Mouse (Mus musculus): ENCODE data around the gene Apbb2. TPM values are rescaled to one million over a fixed set of nuclear protein-coding genes. Genes with fewer than 3 reads are reported as not detected.

The Apbb2 gene
- polyA plus RNA-seq, 1 experiment from 2014 or later = 29.3 TPM

DNA sequence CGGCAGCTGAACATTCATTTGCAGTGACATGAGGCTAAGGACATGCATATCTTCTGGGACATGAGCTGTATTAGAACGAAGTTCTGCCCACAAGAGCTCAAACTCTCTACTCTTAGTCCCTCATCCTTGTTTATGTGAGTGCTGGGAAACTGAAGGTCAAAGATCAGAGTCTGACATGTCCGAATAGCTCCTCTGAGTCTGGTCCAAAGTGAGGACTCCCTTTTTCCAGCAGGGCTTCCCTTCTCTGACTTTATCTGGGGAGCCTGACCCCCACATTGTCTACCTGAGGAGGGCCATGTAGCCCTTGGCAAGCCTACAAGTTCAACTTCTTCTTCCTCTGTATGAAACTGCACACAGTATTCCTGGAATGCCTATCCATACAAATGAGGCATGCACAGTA, 264.7 kb downstream of the Apbb2 start:
- H3K4me2 ChIP-seq = no peak overlapping the region
- 65% methylated on average over 3 of the region's 3 CpGs for WGBS
- H3K27me3 ChIP-seq (replicated peaks) = no peaks in the 10 kb centered on the region
- no peak overlapping the region for H3K27ac ChIP-seq (replicated peaks)
- 0 out of 2 replicates have a peak, but pooled peaks cover 7% of the 10 kb centered on the region for H3K9me3 ChIP-seq
- peaks cover 22% of the 10 kb centered on the region for H3K4me1 ChIP-seq
- H3K36me3 ChIP-seq = peaks cover 19% of the 10 kb centered on the region
- H3K9ac ChIP-seq = no peak overlapping the region
- ATAC-seq (ENCODE audit: extremely low read depth, insufficient number of reproducible peaks, low FRiP score, low TSS enrichment) = no peak
- no peak overlapping the region for H3K4me3 ChIP-seq

DNA sequence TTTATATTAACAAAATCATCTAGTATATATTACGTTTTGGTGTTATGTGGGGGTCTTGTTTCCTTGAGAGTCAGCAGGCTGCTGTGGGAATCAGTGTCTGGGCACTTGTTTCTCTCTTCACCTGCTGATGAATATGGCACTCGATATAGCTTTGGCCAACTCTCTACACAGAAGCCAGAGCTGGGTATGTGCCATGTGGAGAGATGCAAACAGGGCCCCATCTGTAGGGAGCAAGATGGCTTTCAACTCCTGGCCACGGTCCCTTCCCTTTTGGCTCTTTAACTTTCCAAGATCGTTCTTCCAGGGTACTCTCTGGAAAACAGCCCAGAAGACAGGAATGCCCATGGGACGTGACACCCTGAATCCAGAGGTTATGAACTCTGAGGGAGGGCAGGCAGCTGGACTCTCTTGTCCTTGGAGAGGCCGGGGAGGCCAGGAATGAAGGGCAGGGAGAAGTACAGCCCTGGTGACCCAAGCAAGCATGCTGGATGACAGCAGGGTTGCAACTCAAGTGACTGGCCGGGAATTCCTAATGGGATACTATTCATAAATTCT, 266.7 kb downstream of the Apbb2 start:
- Histone ChIP-seq H3K9ac (no peak overlapping the region), H3K4me2 (no peak overlapping the region), H3K27me3 (replicated peaks) (no peaks in the 10 kb centered on the region), H3K4me3 (no peak overlapping the region), H3K27ac (replicated peaks) (no peak overlapping the region), H3K9me3 (0 out of 2 replicates have a peak, but pooled peaks cover 7% of the 10 kb centered on the region), H3K36me3 (peaks cover 19% of the 10 kb centered on the region), H3K4me1 (peaks cover 22% of the 10 kb centered on the region)
- ATAC-seq (ENCODE audit: extremely low read depth, insufficient number of reproducible peaks, low FRiP score, low TSS enrichment) = no peak
- 72% methylated on average over 7 of the region's 7 CpGs for WGBS

DNA sequence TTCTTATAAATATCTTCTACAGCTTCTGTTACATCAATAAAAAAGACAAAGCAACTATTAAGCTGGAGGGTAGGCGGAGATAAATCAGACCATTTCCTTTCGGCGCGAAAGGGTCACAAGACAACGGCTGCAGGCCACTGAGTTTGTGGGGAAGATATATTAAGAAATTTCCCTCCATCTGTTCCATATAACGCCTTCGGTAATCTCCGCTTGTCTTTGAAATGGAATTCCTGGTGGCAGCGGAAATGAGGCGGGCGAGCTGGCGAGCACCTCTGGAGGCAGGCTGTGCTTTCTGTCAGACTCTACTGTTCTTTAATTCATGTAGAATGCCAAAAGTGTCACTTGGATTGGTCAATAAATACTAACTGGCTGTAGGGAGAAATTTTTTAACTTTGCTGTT, 267.5 kb downstream of the Apbb2 start:
- Histone ChIP-seq H3K27ac (replicated peaks) (no peak overlapping the region), H3K9ac (no peak overlapping the region), H3K4me3 (no peak overlapping the region), H3K9me3 (0 out of 2 replicates have a peak, but pooled peaks cover 7% of the 10 kb centered on the region), H3K36me3 (peaks cover 20% of the 10 kb centered on the region), H3K4me1 (peaks cover 22% of the 10 kb centered on the region), H3K27me3 (replicated peaks) (no peaks in the 10 kb centered on the region), H3K4me2 (peak overlapping the region; percentile 30)
- ATAC-seq (ENCODE audit: extremely low read depth, insufficient number of reproducible peaks, low FRiP score, low TSS enrichment) = no peak
- 62% methylated on average over 12 of the region's 12 CpGs for WGBS

DNA sequence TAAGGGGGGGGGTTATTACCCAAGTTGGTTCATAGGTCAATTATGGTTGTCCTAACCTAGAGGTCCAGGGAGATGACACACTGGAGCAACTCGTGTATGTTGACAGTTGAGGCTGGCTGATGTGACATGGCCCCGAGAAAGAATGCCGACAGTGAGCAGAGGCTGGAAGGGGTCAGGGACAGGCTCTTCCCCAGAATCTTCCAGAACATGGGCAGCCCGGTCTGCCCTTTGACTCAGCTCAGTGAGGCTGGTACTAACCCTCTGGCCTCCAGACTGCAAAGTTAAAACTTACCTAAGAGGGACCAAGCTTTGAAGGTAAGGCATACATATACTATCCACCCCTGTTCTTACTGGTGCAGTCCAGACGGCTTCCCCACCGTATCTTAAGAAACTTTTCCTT, 268.0 kb downstream of the Apbb2 start:
- Histone ChIP-seq H3K4me1 (peaks cover 22% of the 10 kb centered on the region), H3K9me3 (0 out of 2 replicates have a peak, but pooled peaks cover 4% of the 10 kb centered on the region), H3K9ac (no peak overlapping the region), H3K4me3 (no peak overlapping the region), H3K27me3 (replicated peaks) (no peaks in the 10 kb centered on the region), H3K4me2 (peak overlapping the region; percentile 30), H3K36me3 (peaks cover 16% of the 10 kb centered on the region), H3K27ac (replicated peaks) (no peak overlapping the region)
- no peak for ATAC-seq (ENCODE audit: extremely low read depth, insufficient number of reproducible peaks, low FRiP score, low TSS enrichment)
- WGBS = 68% methylated on average over 6 of the region's 6 CpGs

DNA sequence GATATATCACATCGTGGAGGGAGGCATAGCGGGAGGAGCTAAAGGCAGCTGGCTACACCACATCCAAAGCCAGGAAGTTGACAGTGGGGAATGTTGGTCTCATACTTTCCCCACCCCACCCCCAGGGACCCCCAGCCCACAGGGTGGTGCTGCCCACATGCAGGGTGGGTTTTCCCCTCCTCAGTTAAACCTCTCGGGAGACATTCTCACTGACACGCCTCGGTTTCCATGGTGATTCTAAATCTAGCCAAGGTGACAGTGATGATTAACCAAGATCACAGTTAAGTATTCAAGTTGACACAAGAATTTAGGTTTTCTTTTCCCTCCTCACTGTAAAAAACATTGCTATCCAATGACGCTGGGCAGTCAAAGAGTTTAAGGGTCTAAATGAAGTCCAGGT, 270.2 kb downstream of the Apbb2 start:
- no peaks in the 10 kb centered on the region for H3K27me3 ChIP-seq (replicated peaks)
- WGBS = 76% methylated on average over 6 of the region's 6 CpGs
- H3K4me3 ChIP-seq = no peak overlapping the region
- H3K4me1 ChIP-seq = peaks cover 18% of the 10 kb centered on the region
- ATAC-seq (ENCODE audit: extremely low read depth, insufficient number of reproducible peaks, low FRiP score, low TSS enrichment) = no peak
- H3K9me3 ChIP-seq = no peaks in the 10 kb centered on the region
- peaks cover 9% of the 10 kb centered on the region for H3K36me3 ChIP-seq
- H3K4me2 ChIP-seq = no peak overlapping the region
- no peak overlapping the region for H3K27ac ChIP-seq (replicated peaks)
- H3K9ac ChIP-seq = no peak overlapping the region

DNA sequence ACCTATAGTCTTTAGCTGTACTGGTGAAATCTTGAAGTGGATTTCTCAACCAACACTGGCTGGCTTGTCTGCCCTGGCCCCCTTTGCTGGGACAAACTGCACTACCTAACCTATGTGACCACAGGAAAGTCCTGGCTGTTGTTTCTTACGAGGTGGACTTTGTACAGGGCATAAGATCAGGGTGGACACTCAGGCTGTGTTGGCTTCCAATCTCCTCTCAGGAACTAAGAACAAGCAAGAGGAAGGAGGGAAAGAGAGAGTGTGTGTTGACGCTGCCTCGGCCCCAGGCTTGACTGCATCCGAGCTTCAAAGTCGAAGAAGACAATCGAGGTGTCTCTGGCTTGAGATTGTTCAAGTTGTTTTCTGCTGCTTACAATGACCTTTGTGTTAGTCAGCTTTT, 271.8 kb downstream of the Apbb2 start:
- 83% methylated on average over 6 of the region's 6 CpGs for WGBS
- no peak overlapping the region for H3K27ac ChIP-seq (replicated peaks)
- no peak overlapping the region for H3K4me3 ChIP-seq

DNA sequence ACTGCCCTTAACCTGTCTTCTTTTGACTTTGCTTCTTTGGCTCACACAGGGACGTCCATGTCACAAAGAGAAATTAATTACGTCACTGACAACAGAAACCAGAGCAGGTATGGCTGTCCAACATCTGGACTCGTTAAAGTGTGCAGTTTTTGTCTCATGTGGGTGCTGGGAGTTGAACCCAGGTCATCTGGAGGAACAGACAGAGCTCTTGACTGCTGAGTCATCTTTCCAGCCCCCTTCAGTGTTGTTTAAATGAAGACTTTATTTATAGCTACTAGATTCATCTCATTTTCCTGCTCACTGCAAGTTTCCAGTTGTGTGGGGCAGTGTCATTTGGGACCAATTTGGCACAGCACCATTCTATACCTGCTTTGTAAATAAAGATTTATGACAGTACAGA, 273.4 kb downstream of the Apbb2 start:
- WGBS = 58% methylated on average over 3 of the region's 3 CpGs
- Histone ChIP-seq H3K4me1 (peaks cover 6% of the 10 kb centered on the region), H3K9me3 (no peaks in the 10 kb centered on the region), H3K27ac (replicated peaks) (no peak overlapping the region), H3K27me3 (replicated peaks) (no peaks in the 10 kb centered on the region), H3K9ac (no peak overlapping the region), H3K4me2 (no peak overlapping the region), H3K36me3 (0 out of 2 replicates have a peak, but pooled peaks cover 2% of the 10 kb centered on the region), H3K4me3 (no peak overlapping the region)
- no peak for ATAC-seq (ENCODE audit: extremely low read depth, insufficient number of reproducible peaks, low FRiP score, low TSS enrichment)

More for the DNA sequence above, 271.8 kb downstream of the Apbb2 start:
- Histone ChIP-seq H3K4me2 (no peak overlapping the region), H3K4me1 (peaks cover 14% of the 10 kb centered on the region), H3K9me3 (no peaks in the 10 kb centered on the region), H3K36me3 (0 out of 2 replicates have a peak, but pooled peaks cover 2% of the 10 kb centered on the region), H3K9ac (no peak overlapping the region), H3K27me3 (replicated peaks) (no peaks in the 10 kb centered on the region)
- ATAC-seq (ENCODE audit: extremely low read depth, insufficient number of reproducible peaks, low FRiP score, low TSS enrichment) = no peak

DNA sequence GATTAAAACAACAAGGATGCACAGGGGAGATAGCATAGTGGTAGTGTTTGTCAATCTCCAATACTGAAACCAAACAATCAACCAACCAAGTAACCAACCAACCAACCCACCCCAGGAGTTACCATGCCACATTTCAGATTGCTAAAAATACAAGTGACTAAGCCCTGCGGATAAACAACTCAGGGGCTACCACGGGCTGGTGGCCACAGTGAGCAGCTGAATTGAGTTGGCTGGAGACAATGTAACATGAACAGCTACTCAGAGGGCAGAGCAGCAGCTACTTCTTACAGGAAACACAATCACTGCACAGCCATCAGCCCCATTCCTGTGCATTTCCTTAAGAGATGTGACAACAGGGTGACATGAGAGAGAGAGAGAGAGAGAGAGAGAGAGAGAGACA, 274.4 kb downstream of the Apbb2 start:
- Histone ChIP-seq H3K4me3 (no peak overlapping the region), H3K9ac (no peak overlapping the region), H3K27ac (replicated peaks) (no peak overlapping the region), H3K4me2 (no peak overlapping the region), H3K36me3 (0 out of 2 replicates have a peak, but pooled peaks cover 2% of the 10 kb centered on the region), H3K27me3 (replicated peaks) (no peaks in the 10 kb centered on the region), H3K4me1 (peaks cover 6% of the 10 kb centered on the region), H3K9me3 (no peaks in the 10 kb centered on the region)
- WGBS = 50% methylated on average over 2 of the region's 2 CpGs
- ATAC-seq (ENCODE audit: extremely low read depth, insufficient number of reproducible peaks, low FRiP score, low TSS enrichment) = no peak

DNA sequence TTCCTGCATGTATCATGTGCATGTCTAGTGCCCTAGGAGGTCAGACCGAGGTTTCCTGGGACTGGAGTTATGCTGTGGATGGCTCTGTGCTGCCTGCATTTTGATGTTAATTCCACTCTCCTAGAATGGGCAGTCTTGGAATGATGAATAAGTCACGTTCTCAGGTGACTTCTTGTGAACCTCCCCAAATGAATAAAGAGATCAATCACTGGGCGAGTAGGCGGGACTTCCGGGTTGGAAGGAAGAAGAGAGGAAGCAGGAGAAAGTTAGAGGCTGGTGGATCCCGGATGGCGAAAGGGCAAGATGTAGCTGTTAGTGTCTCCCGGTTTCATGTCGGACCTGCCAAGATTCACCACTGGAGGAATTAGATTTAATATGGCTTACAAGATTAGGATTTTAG, 276.3 kb downstream of the Apbb2 start:
- no peak overlapping the region for H3K27ac ChIP-seq (replicated peaks)
- 63% methylated on average over 9 of the region's 9 CpGs for WGBS
- 0 out of 2 replicates have a peak, but pooled peaks cover 2% of the 10 kb centered on the region for H3K36me3 ChIP-seq
- H3K27me3 ChIP-seq (replicated peaks) = no peaks in the 10 kb centered on the region
- no peak overlapping the region for H3K9ac ChIP-seq
- no peak for ATAC-seq (ENCODE audit: extremely low read depth, insufficient number of reproducible peaks, low FRiP score, low TSS enrichment)
- no peak overlapping the region for H3K4me3 ChIP-seq
- no peak overlapping the region for H3K4me2 ChIP-seq
- peaks cover 20% of the 10 kb centered on the region for H3K4me1 ChIP-seq
- H3K9me3 ChIP-seq = no peaks in the 10 kb centered on the region

DNA sequence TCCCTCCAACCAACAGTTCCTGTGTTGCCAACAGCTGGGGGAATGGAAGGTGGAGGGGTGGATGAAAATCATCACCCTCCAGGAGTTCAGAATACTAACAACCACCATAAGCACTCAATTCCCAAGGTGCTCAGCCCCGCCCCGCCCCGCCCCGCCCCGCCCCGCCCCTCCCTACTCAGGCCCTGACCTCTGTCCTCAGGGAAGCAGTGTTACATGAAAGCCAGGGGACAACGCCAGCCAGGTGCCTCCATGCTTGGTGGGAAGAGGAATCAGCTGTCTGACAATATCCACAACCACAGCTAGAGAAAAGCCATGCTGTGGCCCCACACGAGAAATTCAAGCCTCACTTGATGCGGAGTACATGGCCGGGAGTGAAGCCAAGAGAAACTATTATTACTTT, 276.7 kb downstream of the Apbb2 start:
- no peak overlapping the region for H3K4me2 ChIP-seq
- H3K9ac ChIP-seq = no peak overlapping the region
- H3K27me3 ChIP-seq (replicated peaks) = no peaks in the 10 kb centered on the region
- peaks cover 25% of the 10 kb centered on the region for H3K4me1 ChIP-seq
- H3K27ac ChIP-seq (replicated peaks) = no peak overlapping the region
- 41% methylated on average over 10 of the region's 10 CpGs for WGBS
- 0 out of 2 replicates have a peak, but pooled peaks cover 2% of the 10 kb centered on the region for H3K36me3 ChIP-seq
- no peak for ATAC-seq (ENCODE audit: extremely low read depth, insufficient number of reproducible peaks, low FRiP score, low TSS enrichment)
- H3K4me3 ChIP-seq = no peak overlapping the region
- H3K9me3 ChIP-seq = no peaks in the 10 kb centered on the region

DNA sequence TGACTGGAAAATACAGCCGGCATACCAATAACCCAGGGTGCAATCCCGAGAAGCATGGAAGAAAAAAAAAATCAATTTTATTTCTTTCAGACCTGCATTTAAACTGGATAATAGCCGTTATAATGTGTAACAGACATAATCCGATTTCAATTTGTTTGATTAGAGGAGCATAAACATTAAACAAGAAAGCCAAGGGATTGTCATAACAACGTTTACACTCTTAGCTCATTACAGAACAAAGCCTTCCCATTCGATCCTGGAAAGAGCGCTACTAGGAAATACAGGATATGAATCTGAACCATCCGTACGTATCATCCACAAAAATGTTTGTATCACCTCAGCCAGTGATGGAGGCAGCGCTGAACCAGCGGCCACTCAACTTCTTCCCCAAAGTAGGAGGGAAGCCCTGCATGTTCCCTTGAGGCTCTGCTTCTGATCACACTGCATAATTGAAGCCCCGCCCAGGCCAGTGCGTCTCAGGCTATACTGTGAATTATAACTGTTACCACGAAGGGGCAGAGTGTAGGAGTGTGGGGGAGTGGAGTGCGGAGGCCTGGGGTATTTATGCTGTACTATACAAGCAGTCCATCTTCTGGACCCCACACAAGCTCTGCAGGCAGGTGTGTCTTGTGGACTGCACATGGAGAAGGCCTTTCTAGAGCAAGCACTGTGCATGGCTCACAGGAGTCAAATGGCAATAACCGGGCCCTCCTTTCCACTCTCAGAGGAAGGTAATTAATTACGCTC, 278.1 kb downstream of the Apbb2 start:
- Histone ChIP-seq H3K27me3 (replicated peaks) (0 out of 2 replicates have a peak, but pooled peaks cover 4% of the 10 kb centered on the region), H3K27ac (replicated peaks) (no peak overlapping the region), H3K9ac (no peak overlapping the region), H3K9me3 (no peaks in the 10 kb centered on the region), H3K4me3 (no peak overlapping the region), H3K36me3 (no peaks in the 10 kb centered on the region), H3K4me2 (no peak overlapping the region), H3K4me1 (peaks cover 27% of the 10 kb centered on the region)
- WGBS = 78% methylated on average over 17 of the region's 17 CpGs
- no peak for ATAC-seq (ENCODE audit: extremely low read depth, insufficient number of reproducible peaks, low FRiP score, low TSS enrichment)

DNA sequence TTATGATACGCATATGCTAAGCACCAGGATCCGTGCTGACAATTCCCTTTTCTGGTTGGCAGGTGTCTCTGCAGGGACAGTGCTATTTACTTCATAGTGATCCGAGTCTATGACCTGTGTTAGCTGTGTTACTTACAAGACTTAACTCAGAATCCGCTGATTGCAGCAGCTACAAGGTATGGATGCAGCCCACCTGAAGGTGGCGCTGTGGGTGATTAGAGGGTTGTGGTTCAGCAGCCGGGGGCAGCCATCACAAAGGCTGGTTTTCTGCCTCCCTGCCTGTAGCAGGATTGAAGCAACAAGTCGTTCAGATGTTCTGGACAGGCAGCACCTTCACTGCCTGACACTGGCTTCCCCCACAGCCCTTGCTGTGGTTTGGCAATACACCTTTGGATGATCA, 280.0 kb downstream of the Apbb2 start:
- ATAC-seq (ENCODE audit: extremely low read depth, insufficient number of reproducible peaks, low FRiP score, low TSS enrichment) = no peak
- Histone ChIP-seq H3K4me3 (no peak overlapping the region), H3K27me3 (replicated peaks) (0 out of 2 replicates have a peak, but pooled peaks cover 4% of the 10 kb centered on the region), H3K9me3 (no peaks in the 10 kb centered on the region), H3K4me1 (peaks cover 21% of the 10 kb centered on the region), H3K9ac (no peak overlapping the region), H3K4me2 (peak overlapping the region; percentile 80), H3K36me3 (no peaks in the 10 kb centered on the region), H3K27ac (replicated peaks) (no peak overlapping the region)
- 35% methylated on average over 7 of the region's 7 CpGs for WGBS
